Mouse (Mus musculus) hindbrain, embryonic 13.5 days (tissue): ENCODE measurements at regions not wholly inside any gene's neighbourhood (a gene's known extent, or its start where the extent isn't known, plus 50 kb on each side); places are given as distances from the start of the nearest gene placed in this dataset.
A peak's percentile ranks its signal among the peaks of the same experiment; 100 is the strongest.

ENCODE experiments used
- ATAC-seq: fragments of 200-750 bp; cut with Nextera tagmentation; 2 replicates; pipeline ENCODE4 v1.8.0; 2017; ENCODE audit warnings: moderate TSS enrichment; ENCODE audit not compliant: low FRiP score
- H3K27ac ChIP-seq: fragments of 300-500 bp; sonication (generic); 2 replicates; pipeline ENCODE4 v1.5.1; 2015; ENCODE audit warnings: inconsistent platforms, mild to moderate bottlenecking, moderate library complexity
- H3K27me3 ChIP-seq: fragments of 300-500 bp; sonication (generic); 2 replicates; pipeline ENCODE4 v1.6.1; 2015; ENCODE audit warnings: mild to moderate bottlenecking, inconsistent platforms
- H3K36me3 ChIP-seq: fragments of 300-500 bp; sonication (generic); 2 replicates; pipeline ENCODE4 v1.6.1; 2015; ENCODE audit warnings: mild to moderate bottlenecking, inconsistent platforms
- H3K4me1 ChIP-seq: fragments of 300-500 bp; sonication (generic); replicated peaks from 2 replicates; pipeline ENCODE4 v1.6.1; 2015; ENCODE audit warnings: inconsistent platforms
- H3K4me2 ChIP-seq: fragments of 300-500 bp; sonication (generic); 2 replicates; pipeline ENCODE4 v1.6.1; 2015; ENCODE audit warnings: inconsistent platforms, mild to moderate bottlenecking, moderate library complexity
- H3K4me3 ChIP-seq: fragments of 300-500 bp; sonication (generic); 2 replicates; pipeline ENCODE4 v1.5.1; 2015; ENCODE audit warnings: mild to moderate bottlenecking, inconsistent platforms
- H3K9ac ChIP-seq: fragments of 300-500 bp; sonication (generic); 2 replicates; pipeline ENCODE4 v1.6.1; 2015; ENCODE audit warnings: mild to moderate bottlenecking, inconsistent platforms
- H3K9me3 ChIP-seq: fragments of 300-500 bp; sonication (generic); 2 replicates; pipeline ENCODE4 v1.6.1; 2016; ENCODE audit warnings: inconsistent platforms
- WGBS: fragments of 180-500 bp; shearing (Covaris S2); methylation state at CpG from one replicate; pipeline ENCODE4 v1.1.7; 2015; 5-methylcytosine and 5-hydroxymethylcytosine counted together

DNA sequence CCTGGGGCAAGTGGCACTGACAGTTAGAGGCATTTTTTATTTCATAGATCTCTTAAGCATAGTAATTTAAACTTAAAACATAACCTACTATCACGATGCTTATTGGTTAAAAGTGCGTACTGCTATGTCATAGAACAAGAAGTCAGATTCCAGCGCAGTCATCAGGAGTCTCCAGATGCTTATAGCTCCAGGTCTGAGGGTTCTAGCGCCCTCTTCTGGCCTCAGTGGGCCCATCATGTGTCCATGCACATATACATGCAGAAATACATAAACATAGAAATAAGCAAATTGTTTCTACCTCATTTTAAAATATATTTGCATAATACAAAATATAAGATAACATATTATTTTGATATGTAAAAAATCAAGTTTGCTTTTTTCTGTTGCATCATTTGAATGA, 1002.8 kb upstream of the Adgrl2 start:
- no peak overlapping the region for H3K4me3 ChIP-seq
- H3K9me3 ChIP-seq = no peaks in the 10 kb centered on the region
- ATAC-seq = no peak
- H3K36me3 ChIP-seq = no peaks in the 10 kb centered on the region
- no peak overlapping the region for H3K4me2 ChIP-seq
- 59% methylated on average over 4 of the region's 4 CpGs for WGBS
- no peak overlapping the region for H3K9ac ChIP-seq
- no peaks in the 10 kb centered on the region for H3K4me1 ChIP-seq
- H3K27me3 ChIP-seq = no peaks in the 10 kb centered on the region
- no peak overlapping the region for H3K27ac ChIP-seq

DNA sequence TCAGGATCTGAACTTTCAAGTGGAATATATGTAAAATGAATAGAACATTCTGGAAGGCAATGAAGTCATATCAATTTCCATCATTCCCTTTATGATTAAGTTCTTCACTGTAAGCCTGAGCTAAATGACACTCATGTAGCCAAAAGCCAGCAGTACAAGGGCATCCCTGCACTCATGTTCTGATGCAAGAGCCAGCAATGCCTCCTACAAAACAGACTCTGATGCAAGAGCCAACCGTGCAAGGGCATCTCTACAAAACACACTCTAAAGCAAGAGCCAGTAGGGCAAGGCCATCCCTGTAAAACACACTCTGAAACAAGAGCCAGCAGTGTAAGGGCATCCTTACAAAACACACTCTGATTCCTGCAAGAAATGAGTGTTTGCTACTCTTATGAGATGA, 997.4 kb upstream of the Adgrl2 start:
- no peak overlapping the region for H3K9ac ChIP-seq
- H3K36me3 ChIP-seq = no peaks in the 10 kb centered on the region
- 81% methylated on average over 1 of the region's 1 CpGs for WGBS
- H3K9me3 ChIP-seq = no peaks in the 10 kb centered on the region
- ATAC-seq = no peak
- H3K27ac ChIP-seq = no peak overlapping the region
- no peak overlapping the region for H3K4me3 ChIP-seq
- H3K27me3 ChIP-seq = no peaks in the 10 kb centered on the region
- no peaks in the 10 kb centered on the region for H3K4me1 ChIP-seq
- H3K4me2 ChIP-seq = no peak overlapping the region

DNA sequence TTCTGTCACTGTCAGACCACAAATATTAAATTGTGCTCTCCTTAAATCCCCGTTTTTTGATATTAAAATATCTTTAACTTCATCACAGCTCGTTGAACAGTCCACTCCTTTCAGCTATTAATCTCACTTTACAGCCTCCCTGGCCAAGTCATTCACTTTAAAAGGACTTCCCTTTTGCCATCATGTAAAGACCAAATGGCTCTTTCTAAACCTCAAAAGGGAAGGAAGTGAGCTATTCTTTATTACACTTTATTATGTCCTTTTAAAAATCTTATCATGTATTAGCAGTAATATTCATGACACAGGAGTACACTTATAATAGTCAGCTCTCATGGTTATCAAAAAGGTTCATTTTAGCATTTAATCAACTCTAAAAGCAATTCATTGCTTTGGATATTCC, 966.6 kb upstream of the Adgrl2 start:
- 67% methylated on average over 2 of the region's 2 CpGs for WGBS
- Histone ChIP-seq H3K36me3 (no peaks in the 10 kb centered on the region), H3K27ac (no peak overlapping the region), H3K4me2 (no peak overlapping the region), H3K9ac (no peak overlapping the region), H3K9me3 (no peaks in the 10 kb centered on the region), H3K27me3 (no peaks in the 10 kb centered on the region), H3K4me3 (no peak overlapping the region), H3K4me1 (no peaks in the 10 kb centered on the region)
- no peak for ATAC-seq

DNA sequence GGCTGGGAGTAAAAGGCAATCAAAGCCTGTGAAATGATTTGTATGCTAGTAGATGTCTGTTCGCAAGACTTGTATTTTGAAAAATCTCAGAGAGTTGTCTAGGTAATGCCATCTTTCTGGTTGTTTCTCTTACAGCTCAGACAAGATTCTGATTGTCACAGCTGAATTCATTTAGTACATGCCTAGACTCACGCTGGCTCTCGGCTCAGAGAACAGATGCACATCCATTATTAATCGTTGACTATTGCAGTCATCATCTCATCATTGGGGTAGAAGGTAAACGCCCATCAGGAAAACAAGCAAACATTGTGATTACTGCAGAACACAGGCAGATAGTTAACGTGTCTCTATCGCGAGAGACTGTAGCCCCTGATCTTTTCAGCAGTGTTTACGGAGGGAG, 945.8 kb upstream of the Adgrl2 start:
- H3K9me3 ChIP-seq = no peaks in the 10 kb centered on the region
- no peak overlapping the region for H3K27ac ChIP-seq
- no peak overlapping the region for H3K9ac ChIP-seq
- no peaks in the 10 kb centered on the region for H3K36me3 ChIP-seq
- H3K27me3 ChIP-seq = no peaks in the 10 kb centered on the region
- no peaks in the 10 kb centered on the region for H3K4me1 ChIP-seq
- WGBS = 78% methylated on average over 9 of the region's 9 CpGs
- H3K4me2 ChIP-seq = no peak overlapping the region
- no peak for ATAC-seq
- no peak overlapping the region for H3K4me3 ChIP-seq

DNA sequence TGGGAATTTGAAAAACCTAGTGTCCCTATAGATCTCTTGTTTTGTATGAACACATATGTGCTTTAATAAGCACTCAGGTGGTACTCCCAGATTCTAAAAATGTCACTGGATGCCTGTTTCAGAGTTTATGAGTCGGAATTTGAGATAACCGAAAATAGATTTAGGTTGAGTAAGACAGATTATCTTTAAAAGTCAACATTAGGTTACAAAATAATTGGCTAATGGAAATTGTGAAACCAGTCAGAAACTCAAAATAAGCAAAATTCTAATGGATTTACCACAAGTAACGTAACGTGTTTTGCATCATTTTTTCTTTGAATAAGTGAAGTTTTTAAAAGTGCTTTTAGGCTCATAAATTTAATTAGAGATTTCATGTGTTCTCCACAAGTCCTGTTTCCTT, 944.5 kb upstream of the Adgrl2 start:
- no peaks in the 10 kb centered on the region for H3K36me3 ChIP-seq
- ATAC-seq = no peak
- no peak overlapping the region for H3K27ac ChIP-seq
- 93% methylated on average over 4 of the region's 4 CpGs for WGBS
- no peak overlapping the region for H3K9ac ChIP-seq
- no peak overlapping the region for H3K4me2 ChIP-seq
- H3K9me3 ChIP-seq = no peaks in the 10 kb centered on the region
- no peak overlapping the region for H3K4me3 ChIP-seq
- no peaks in the 10 kb centered on the region for H3K4me1 ChIP-seq
- H3K27me3 ChIP-seq = no peaks in the 10 kb centered on the region

DNA sequence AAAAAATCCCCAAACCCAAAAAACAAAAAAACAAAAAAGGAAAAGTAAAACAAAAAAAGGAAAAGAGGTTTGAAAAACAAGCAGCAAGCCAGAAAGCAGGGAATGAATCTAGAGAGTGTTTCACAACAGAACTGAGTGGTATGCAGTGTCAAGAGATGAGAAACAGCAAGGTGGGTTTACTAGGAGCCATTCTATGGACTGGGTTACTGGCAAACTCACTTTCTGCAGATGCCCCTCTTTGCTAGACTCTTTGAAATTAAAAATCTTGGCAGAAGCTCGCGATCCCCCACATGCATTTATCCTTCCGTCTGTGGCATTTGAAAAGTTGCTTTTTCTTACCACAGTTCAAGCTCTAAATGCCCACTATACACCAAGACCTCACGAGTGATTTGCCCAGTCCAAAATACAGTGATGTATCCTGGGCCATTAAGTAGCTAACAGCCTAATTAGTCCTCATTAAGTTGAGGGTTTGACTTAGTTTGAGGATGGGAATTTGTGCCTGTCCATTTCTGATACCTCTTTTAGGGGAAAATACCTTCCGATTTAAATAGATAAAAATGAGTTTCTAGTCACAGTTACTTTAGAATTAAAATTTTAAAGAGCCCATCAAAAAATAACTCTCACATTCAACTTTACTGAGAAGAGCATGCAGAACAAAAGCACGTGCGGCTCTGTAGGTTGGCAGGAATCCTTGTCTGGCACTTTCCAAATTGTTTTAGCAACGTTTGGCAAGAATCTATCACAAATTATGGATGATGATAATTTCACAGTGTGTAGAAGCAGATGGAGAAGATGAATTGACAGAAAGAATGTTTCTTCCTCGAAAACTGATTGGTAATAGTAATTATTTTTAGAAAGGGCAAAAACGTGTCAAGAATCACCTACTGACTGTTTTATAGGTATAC, 938.4 kb upstream of the Adgrl2 start:
- H3K4me3 ChIP-seq = no peak overlapping the region
- ATAC-seq = no peak
- H3K27me3 ChIP-seq = no peaks in the 10 kb centered on the region
- no peak overlapping the region for H3K9ac ChIP-seq
- H3K4me1 ChIP-seq = no peaks in the 10 kb centered on the region
- no peak overlapping the region for H3K27ac ChIP-seq
- H3K36me3 ChIP-seq = no peaks in the 10 kb centered on the region
- WGBS = 84% methylated on average over 10 of the region's 10 CpGs
- H3K9me3 ChIP-seq = no peaks in the 10 kb centered on the region
- no peak overlapping the region for H3K4me2 ChIP-seq

DNA sequence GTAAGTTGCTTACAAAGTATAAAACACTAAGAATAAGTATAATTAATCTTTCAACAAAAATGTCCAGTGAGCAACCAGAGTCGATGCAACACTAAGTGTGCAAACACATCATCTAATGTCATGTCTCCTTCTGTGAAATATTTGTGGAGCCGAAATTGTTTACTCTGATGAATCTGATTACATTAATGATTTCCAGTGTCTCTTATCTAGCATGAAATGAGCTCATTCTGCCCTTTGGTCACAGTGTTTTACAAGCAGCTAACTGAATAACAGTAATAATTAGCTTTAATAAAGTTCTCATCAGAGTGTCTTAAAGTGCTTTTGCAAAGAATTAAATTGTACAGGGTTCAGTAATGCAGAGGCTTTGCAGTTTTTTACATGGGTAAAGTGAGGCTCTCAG, 929.9 kb upstream of the Adgrl2 start:
- no peak overlapping the region for H3K4me2 ChIP-seq
- H3K9ac ChIP-seq = no peak overlapping the region
- H3K4me1 ChIP-seq = no peaks in the 10 kb centered on the region
- no peak overlapping the region for H3K4me3 ChIP-seq
- no peaks in the 10 kb centered on the region for H3K27me3 ChIP-seq
- H3K36me3 ChIP-seq = no peaks in the 10 kb centered on the region
- WGBS = 77% methylated on average over 2 of the region's 2 CpGs
- ATAC-seq = no peak
- no peak overlapping the region for H3K27ac ChIP-seq
- no peaks in the 10 kb centered on the region for H3K9me3 ChIP-seq

DNA sequence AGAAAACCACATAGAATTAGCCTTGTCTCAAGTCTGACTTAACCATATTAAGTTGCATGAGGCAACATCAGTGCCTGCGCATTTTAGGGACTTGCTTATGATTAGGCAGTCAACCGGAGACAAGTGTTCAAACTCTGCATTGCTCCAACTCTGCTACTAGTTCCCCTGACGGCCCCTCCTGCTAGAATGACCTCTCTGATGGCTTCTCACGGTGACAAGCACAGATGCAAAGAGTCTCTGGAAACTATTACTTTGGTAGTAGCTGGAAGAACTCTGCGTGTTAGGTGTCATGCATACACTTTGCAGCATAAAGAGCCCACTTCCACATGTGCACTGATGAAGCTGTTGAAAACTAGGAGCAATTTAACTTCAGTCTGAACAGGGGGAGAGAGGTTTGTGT, 927.8 kb upstream of the Adgrl2 start:
- no peak for ATAC-seq
- no peaks in the 10 kb centered on the region for H3K9me3 ChIP-seq
- H3K36me3 ChIP-seq = no peaks in the 10 kb centered on the region
- H3K4me2 ChIP-seq = no peak overlapping the region
- no peaks in the 10 kb centered on the region for H3K27me3 ChIP-seq
- no peak overlapping the region for H3K27ac ChIP-seq
- no peaks in the 10 kb centered on the region for H3K4me1 ChIP-seq
- H3K9ac ChIP-seq = no peak overlapping the region
- no peak overlapping the region for H3K4me3 ChIP-seq
- WGBS = 69% methylated on average over 5 of the region's 5 CpGs

DNA sequence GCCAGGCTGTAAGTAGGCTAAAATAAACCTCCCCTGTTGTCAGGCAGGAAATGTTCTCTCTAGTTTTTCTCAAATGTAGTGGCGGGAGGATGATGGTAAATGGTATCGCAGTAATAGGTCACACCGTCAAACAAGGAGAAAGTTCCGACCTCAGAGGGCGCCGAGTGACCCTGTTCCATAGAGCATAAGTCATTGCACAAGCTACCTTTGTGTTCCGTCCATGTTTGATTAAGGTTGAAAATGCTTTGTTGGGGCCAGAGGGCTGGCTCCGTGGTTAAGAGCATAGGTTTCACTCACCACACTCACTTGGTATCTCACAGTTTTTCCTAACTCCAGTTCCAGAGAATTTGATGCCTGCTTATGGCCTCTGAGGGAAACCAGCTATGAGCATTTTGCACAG, 920.4 kb upstream of the Adgrl2 start:
- H3K4me2 ChIP-seq = no peak overlapping the region
- ATAC-seq = no peak
- no peaks in the 10 kb centered on the region for H3K36me3 ChIP-seq
- H3K9me3 ChIP-seq = no peaks in the 10 kb centered on the region
- WGBS = 81% methylated on average over 8 of the region's 8 CpGs
- no peak overlapping the region for H3K4me3 ChIP-seq
- H3K27me3 ChIP-seq = no peaks in the 10 kb centered on the region
- H3K4me1 ChIP-seq = no peaks in the 10 kb centered on the region
- no peak overlapping the region for H3K27ac ChIP-seq
- no peak overlapping the region for H3K9ac ChIP-seq

DNA sequence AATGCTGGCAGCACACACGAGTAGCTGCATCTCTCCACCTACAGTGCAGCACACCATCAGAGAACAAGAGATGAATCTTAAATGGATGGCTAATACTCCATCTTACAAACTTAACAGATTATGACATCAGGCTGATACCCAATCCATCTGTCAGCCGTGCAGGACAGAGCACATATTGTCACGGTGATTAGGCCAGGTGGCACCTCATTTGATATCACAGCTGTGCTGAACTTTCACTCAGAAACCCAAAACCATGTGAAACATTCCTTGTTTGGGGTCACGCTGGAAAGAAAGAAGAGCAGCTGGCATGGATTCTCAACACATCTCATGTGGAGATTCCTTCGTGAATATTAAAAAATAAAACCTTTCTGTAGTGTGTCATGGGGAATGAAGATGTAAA, 911.4 kb upstream of the Adgrl2 start:
- no peaks in the 10 kb centered on the region for H3K9me3 ChIP-seq
- no peak overlapping the region for H3K27ac ChIP-seq
- 49% methylated on average over 5 of the region's 5 CpGs for WGBS
- no peaks in the 10 kb centered on the region for H3K4me1 ChIP-seq
- no peak overlapping the region for H3K9ac ChIP-seq
- no peak overlapping the region for H3K4me2 ChIP-seq
- no peaks in the 10 kb centered on the region for H3K36me3 ChIP-seq
- H3K27me3 ChIP-seq = no peaks in the 10 kb centered on the region
- no peak overlapping the region for H3K4me3 ChIP-seq
- ATAC-seq = peak; percentile 52; the same call in 1 of the 2 replicates

DNA sequence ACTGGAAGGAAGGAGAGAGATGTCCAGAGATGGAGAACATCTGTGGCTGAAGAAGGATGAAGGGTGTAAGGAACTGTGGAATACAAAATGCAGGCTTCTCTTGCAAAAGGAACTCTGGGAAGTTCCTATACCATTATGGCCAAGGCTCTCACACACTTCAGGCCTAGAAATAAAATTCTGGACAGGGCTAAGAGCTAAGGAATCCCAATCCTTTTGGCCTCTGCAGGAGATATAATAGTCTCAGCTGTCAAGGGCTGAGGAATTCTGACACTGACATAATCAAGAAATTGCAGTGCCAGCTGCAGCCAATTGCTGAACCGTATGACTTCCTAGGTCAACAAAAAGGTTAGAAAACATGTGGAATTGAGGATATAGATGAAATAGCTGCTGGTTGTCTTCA, 886.2 kb upstream of the Adgrl2 start:
- Histone ChIP-seq H3K27ac (no peak overlapping the region), H3K9me3 (no peaks in the 10 kb centered on the region), H3K4me2 (no peak overlapping the region), H3K4me3 (no peak overlapping the region), H3K4me1 (no peaks in the 10 kb centered on the region), H3K9ac (no peak overlapping the region), H3K27me3 (no peaks in the 10 kb centered on the region), H3K36me3 (no peaks in the 10 kb centered on the region)
- WGBS = 73% methylated on average over 1 of the region's 1 CpGs
- ATAC-seq = no peak

DNA sequence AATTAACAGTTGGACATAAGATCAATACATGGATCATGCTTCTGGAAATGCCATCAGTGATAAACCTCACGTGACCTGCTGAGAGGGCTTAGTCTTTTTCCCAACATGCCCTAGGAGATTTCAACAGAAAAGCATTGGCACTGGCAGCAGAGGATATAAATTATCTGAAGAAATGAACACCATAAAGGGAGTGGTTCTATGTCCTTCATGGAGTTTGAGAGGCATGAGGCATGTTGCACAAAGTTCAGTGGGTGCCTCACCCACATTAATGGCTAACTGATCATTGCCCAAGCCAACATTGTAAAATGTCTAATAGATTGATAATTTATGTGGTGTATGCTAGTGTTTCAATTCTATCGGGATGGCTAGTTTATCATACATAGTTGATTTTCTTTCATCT, 875.6 kb upstream of the Adgrl2 start:
- Histone ChIP-seq H3K4me3 (no peak overlapping the region), H3K4me1 (no peaks in the 10 kb centered on the region), H3K4me2 (no peak overlapping the region), H3K27me3 (no peaks in the 10 kb centered on the region), H3K9me3 (no peaks in the 10 kb centered on the region), H3K36me3 (no peaks in the 10 kb centered on the region), H3K9ac (no peak overlapping the region), H3K27ac (no peak overlapping the region)
- no peak for ATAC-seq
- 90% methylated on average over 2 of the region's 2 CpGs for WGBS

DNA sequence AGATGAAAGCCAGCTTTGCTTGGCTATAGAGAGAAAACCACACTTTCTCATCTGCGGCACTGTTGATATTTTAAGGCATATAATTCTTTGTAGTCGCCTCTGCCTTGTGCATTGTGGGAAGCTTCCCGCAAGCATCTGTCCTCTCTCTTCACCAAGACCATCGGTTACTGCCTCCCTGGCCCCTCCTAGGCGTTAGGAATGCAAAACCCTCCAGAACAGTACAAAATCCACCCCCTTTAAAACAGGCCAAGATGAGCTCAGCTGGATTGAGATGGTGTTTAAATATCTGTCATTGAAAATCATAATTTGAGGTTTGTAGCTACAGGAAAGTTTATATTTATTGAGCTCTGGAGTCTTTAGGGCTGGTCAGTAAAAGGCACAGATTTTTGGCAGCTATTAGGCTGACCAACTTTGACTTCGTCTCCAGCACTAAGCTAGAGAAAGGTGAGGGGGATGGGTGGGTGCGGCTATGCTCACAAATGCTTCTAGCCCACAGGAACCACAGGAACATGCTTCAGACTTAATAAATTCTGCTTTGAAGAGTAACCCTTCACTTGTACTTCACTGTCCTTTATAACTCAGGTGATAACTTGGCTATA, 856.7 kb upstream of the Adgrl2 start:
- WGBS = 76% methylated on average over 7 of the region's 7 CpGs

More for the DNA sequence above, 856.7 kb upstream of the Adgrl2 start:
- H3K4me1 ChIP-seq = peaks cover 6% of the 10 kb centered on the region; the same call in 1 of the 2 replicates
- ATAC-seq = no peak
- H3K27ac ChIP-seq = no peak overlapping the region
- no peak overlapping the region for H3K4me3 ChIP-seq
- H3K36me3 ChIP-seq = no peaks in the 10 kb centered on the region
- H3K9ac ChIP-seq = no peak overlapping the region
- no peak overlapping the region for H3K4me2 ChIP-seq
- H3K27me3 ChIP-seq = no peaks in the 10 kb centered on the region
- no peaks in the 10 kb centered on the region for H3K9me3 ChIP-seq
